Mouse (Mus musculus) fibroblast of lung, adult 2 months (primary cell): ENCODE measurements around the gene Gyg.

Experiments
- DNase-seq: peaks from one replicate; pipeline ENCODE4 v3.0.0-alpha.2; 2011; ENCODE audit warnings: low read depth

Gene Gyg

GRCm38 (mm10) chr3:20154531-20155367 is at the start of gene Gyg:
Gene Gyg (minus strand): TSS chr3:20155317.
- no peak for DNase-seq

GRCm38 (mm10) chr3:20198869-20199268 is 43.8 kb upstream of the Gyg start:
- DNase-seq, result peak; percentile 14

- DNase-seq, result no peak
Measured at GRCm38 (mm10) chr3:20197878-20198277, 42.8 kb upstream of the Gyg start.

GRCm38 (mm10) chr3:20188976-20189675 is 34.0 kb upstream of the Gyg start:
- no peak for DNase-seq

- DNase-seq, result no peak
Measured at GRCm38 (mm10) chr3:20172394-20172793, 17.3 kb upstream of the Gyg start.

GRCm38 (mm10) chr3:20167487-20167886 is 12.4 kb upstream of the Gyg start:
- no peak for DNase-seq

GRCm38 (mm10) chr3:20155476-20155875 is 359 bp upstream of the Gyg start:
- no peak for DNase-seq

- DNase-seq, result no peak
Measured at GRCm38 (mm10) chr3:20151651-20152050, 3.5 kb downstream of the Gyg start.

GRCm38 (mm10) chr3:20150511-20150910 is 4.6 kb downstream of the Gyg start:
- DNase-seq, result no peak

GRCm38 (mm10) chr3:20147647-20148046 is 7.5 kb downstream of the Gyg start:
- DNase-seq, result no peak

- DNase-seq, result peak; percentile 45
Measured at GRCm38 (mm10) chr3:20146884-20147395, 8.2 kb downstream of the Gyg start.

- no peak for DNase-seq
Measured at GRCm38 (mm10) chr3:20145696-20146113, 9.4 kb downstream of the Gyg start.

GRCm38 (mm10) chr3:20144401-20144800 is 10.7 kb downstream of the Gyg start:
- DNase-seq, result no peak

- DNase-seq, result no peak
Measured at GRCm38 (mm10) chr3:20143726-20144125, 11.4 kb downstream of the Gyg start.

GRCm38 (mm10) chr3:20142576-20142975 is 12.5 kb downstream of the Gyg start:
- DNase-seq, result no peak

GRCm38 (mm10) chr3:20142101-20142500 is 13.0 kb downstream of the Gyg start:
- no peak for DNase-seq

- DNase-seq, result no peak
Measured at GRCm38 (mm10) chr3:20141679-20142078, 13.4 kb downstream of the Gyg start.

GRCm38 (mm10) chr3:20141240-20141639 is 13.9 kb downstream of the Gyg start:
- DNase-seq, result no peak

- no peak for DNase-seq
Measured at GRCm38 (mm10) chr3:20136868-20137581, 18.1 kb downstream of the Gyg start.

- DNase-seq, result no peak
Measured at GRCm38 (mm10) chr3:20134545-20134944, 20.6 kb downstream of the Gyg start.

GRCm38 (mm10) chr3:20133745-20134144 is 21.4 kb downstream of the Gyg start:
- no peak for DNase-seq

- no peak for DNase-seq
Measured at GRCm38 (mm10) chr3:20132731-20133130, 22.4 kb downstream of the Gyg start.

- DNase-seq, result no peak
Measured at GRCm38 (mm10) chr3:20131350-20131720, 23.8 kb downstream of the Gyg start.
